Mouse (Mus musculus) lung, embryonic 14.5 days (tissue): ENCODE data around the gene Fntb. TPM values are rescaled to one million over a fixed set of nuclear protein-coding genes. Genes with fewer than 3 reads are reported as not detected.
A peak's percentile ranks its signal among the peaks of the same experiment; 100 is the strongest.

Experiments
- ATAC-seq: fragments of 200-750 bp; cut with Nextera tagmentation; 2 replicates; pipeline ENCODE4 v1.8.0; 2017; ENCODE audit warnings: mild to moderate bottlenecking, moderate TSS enrichment, moderate library complexity; ENCODE audit not compliant: insufficient read depth
- DNase-seq: peaks from one replicate; pipeline ENCODE4 v3.0.0-alpha.2; 2015
- H3K27ac ChIP-seq: fragments of 300-500 bp; sonication (generic); 2 replicates; pipeline ENCODE4 v1.5.1; 2014; ENCODE audit warnings: low read depth, mild to moderate bottlenecking, moderate library complexity
- H3K27me3 ChIP-seq: fragments of 300-500 bp; sonication (generic); 2 replicates; pipeline ENCODE4 v1.6.1; 2014; ENCODE audit warnings: low read length, control low read depth; ENCODE audit not compliant: insufficient read depth
- H3K36me3 ChIP-seq: fragments of 300-500 bp; sonication (generic); 2 replicates; pipeline ENCODE4 v1.6.1; 2014; ENCODE audit warnings: control low read depth; ENCODE audit not compliant: insufficient read depth
- H3K4me1 ChIP-seq: fragments of 300-500 bp; sonication (generic); 2 replicates; pipeline ENCODE4 v1.6.1; 2014; ENCODE audit warnings: antibody characterized with exemption, control low read depth; ENCODE audit not compliant: insufficient read depth
- H3K4me2 ChIP-seq: fragments of 300-500 bp; sonication (generic); 2 replicates; pipeline ENCODE4 v1.6.1; 2014; ENCODE audit warnings: mild to moderate bottlenecking
- H3K4me3 ChIP-seq: fragments of 300-500 bp; sonication (generic); 2 replicates; pipeline ENCODE4 v1.5.1; 2014; ENCODE audit warnings: low read depth, low read length
- H3K9ac ChIP-seq: fragments of 300-500 bp; sonication (generic); 2 replicates; pipeline ENCODE4 v1.6.1; 2014
- H3K9me3 ChIP-seq: fragments of 300-500 bp; sonication (generic); 2 replicates; pipeline ENCODE4 v1.6.1; 2016; ENCODE audit warnings: low read depth, low read length, control low read depth
- CTCF ChIP-seq: IDR thresholded peaks from 2 replicates; pipeline ENCODE4 v1.5.1; 2016; ENCODE audit warnings: antibody characterized with exemption, low read depth
- WGBS: fragments of 180-500 bp; shearing (Covaris S2); extraction: QIAGEN DNeasy Blood & Tissue Kit; methylation state at CpG from one replicate; pipeline ENCODE4 v1.1.7; 2014; 5-methylcytosine and 5-hydroxymethylcytosine counted together
- polyA plus RNA-seq: library from polyadenylated mRNA; unstranded; fragments of >200 nt; fragmentation: Nextera tagmentation; extraction: Ambion mirVana; gene quantifications from 2 replicates; pipeline ENCODE4 v1.2.1, GENCODE M21; 2014

Fntb gene
- polyA plus RNA-seq, 1 experiment from 2014 or later = 48.4 TPM

DNA sequence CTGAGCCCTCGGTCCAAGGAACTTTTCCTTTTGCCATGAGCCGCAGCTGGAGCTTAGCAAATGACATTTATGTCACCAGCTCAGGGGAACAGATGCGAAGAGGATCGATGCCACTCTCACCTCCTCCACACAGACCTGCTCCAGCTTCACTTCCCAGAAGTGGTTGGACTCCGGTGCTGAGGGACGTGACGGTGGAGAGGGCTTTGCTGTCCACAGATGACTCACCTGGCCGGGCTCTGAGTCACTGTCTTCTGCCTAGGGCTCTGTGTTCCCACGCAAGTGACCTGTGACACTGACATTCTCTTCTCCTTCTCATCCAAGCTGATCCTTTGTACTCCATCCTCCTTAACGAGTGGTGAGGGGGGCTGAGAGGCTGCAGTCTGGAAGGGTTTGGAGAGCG is 98.3 kb downstream of the Fntb start:
- H3K4me3 ChIP-seq = no peak overlapping the region
- no peak overlapping the region for H3K4me2 ChIP-seq
- H3K9me3 ChIP-seq = no peaks in the 10 kb centered on the region
- H3K27me3 ChIP-seq = no peaks in the 10 kb centered on the region
- no peak overlapping the region for H3K9ac ChIP-seq
- no peaks in the 10 kb centered on the region for H3K4me1 ChIP-seq
- no peak overlapping the region for H3K27ac ChIP-seq
- peaks cover 9% of the 10 kb centered on the region; the same call in 1 of the 2 replicates for H3K36me3 ChIP-seq
- whole genome bisulfite sequencing = 80% methylated on average over 11 of the region's 11 CpGs
- DNase-seq = no peak
- ATAC-seq = no peak
- TF ChIP-seq CTCF = no peak

GRCm38 (mm10) chr12:76865266-76865665 is 99.9 kb downstream of the Fntb start:
- DNase-seq (no peak), ATAC-seq (no peak)
- Histone ChIP-seq H3K27ac (no peak overlapping the region), H3K27me3 (no peaks in the 10 kb centered on the region), H3K4me1 (no peaks in the 10 kb centered on the region), H3K36me3 (peaks cover 9% of the 10 kb centered on the region; the same call in 1 of the 2 replicates), H3K4me3 (no peak overlapping the region), H3K9me3 (no peaks in the 10 kb centered on the region), H3K4me2 (no peak overlapping the region), H3K9ac (no peak overlapping the region)
- TF ChIP-seq CTCF = no peak
- 81% methylated on average over 13 of the region's 13 CpGs for WGBS

GRCm38 (mm10) chr12:76867586-76868280 is 102.3 kb downstream of the Fntb start:
- ATAC-seq (peak; percentile 76), DNase-seq (peak; percentile 26)
- Histone ChIP-seq H3K9ac (no peak overlapping the region), H3K27me3 (no peaks in the 10 kb centered on the region), H3K4me3 (no peak overlapping the region), H3K4me2 (no peak overlapping the region), H3K4me1 (no peaks in the 10 kb centered on the region), H3K27ac (no peak overlapping the region; the same call in 1 of the 2 replicates), H3K9me3 (no peaks in the 10 kb centered on the region), H3K36me3 (peaks cover 5% of the 10 kb centered on the region; the same call in 1 of the 2 replicates)
- no peak for TF ChIP-seq CTCF
- WGBS = 55% methylated on average over 10 of the region's 10 CpGs

DNA sequence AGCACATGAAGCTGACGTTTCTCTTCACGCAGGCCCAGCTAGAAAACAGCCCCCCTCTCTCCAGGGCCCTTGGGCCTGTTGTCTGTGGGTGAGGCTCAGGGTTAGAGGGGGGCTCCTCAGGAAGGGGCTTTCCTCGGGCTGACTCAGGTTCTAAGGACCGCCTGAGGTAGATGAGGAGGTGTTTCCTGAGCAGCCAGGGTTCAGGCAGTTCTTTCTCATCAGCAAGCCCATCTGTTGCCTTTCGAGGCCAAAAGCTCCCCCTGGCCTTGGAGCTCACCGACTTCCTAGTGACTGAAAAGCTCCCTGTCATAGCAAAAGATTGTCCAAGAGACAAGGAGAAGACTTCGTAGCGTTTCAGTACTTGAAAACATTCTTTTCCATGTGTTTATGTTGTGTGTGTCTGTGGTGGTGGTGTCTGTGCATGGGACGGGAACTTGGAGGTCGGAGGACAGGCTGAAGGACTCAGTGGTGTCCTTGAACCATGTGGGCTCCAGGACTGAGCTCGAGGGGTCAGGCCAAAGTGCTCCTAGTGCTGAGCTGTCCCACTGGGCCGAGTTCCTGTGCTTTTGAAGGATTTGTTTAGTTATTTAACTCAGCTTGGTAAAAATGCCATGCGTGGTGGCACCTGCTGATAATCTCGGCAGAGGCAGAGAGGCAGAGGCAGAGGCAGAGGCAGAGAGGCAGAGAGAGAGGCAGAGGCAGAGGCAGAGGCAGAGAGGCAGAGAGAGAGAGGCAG is 103.2 kb downstream of the Fntb start:
- no peak overlapping the region for H3K9ac ChIP-seq
- H3K4me3 ChIP-seq = no peak overlapping the region
- DNase-seq (no peak), ATAC-seq (no peak)
- H3K27me3 ChIP-seq = no peaks in the 10 kb centered on the region
- H3K4me1 ChIP-seq = no peaks in the 10 kb centered on the region
- H3K9me3 ChIP-seq = no peaks in the 10 kb centered on the region
- 60% methylated on average over 14 of the region's 14 CpGs for WGBS
- no peak overlapping the region for H3K27ac ChIP-seq
- no peak overlapping the region for H3K4me2 ChIP-seq
- TF ChIP-seq CTCF = no peak
- H3K36me3 ChIP-seq = peaks cover 8% of the 10 kb centered on the region; the same call in 1 of the 2 replicates

DNA sequence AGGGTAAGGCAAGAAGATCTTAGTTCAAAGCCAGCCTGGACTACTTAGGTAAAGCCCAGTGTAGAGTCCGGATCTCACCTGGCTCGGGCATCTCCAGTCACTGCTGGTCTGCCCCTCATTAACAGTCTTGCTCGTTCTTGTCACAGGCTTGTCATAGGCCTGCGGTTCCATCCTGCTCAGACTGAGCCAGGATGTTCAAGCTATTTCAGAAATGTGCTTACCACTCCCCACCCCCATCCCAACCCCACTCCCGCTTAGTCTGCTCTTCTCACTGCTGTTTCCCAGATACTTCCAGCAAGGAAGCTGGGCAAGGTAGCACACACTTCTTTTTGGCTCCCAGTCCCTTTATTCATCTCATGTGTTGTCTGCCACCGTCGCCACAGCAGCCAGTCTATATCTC is 104.2 kb downstream of the Fntb start:
- no peak for TF ChIP-seq CTCF
- H3K4me2 ChIP-seq = no peak overlapping the region
- H3K9ac ChIP-seq = no peak overlapping the region
- no peak overlapping the region for H3K4me3 ChIP-seq
- WGBS = 84% methylated on average over 7 of the region's 7 CpGs
- ATAC-seq = no peak
- no peak overlapping the region for H3K27ac ChIP-seq
- no peaks in the 10 kb centered on the region for H3K4me1 ChIP-seq
- H3K9me3 ChIP-seq = no peaks in the 10 kb centered on the region
- H3K36me3 ChIP-seq = peaks cover 14% of the 10 kb centered on the region; the same call in 1 of the 2 replicates
- no peak for DNase-seq
- no peaks in the 10 kb centered on the region for H3K27me3 ChIP-seq

- TF ChIP-seq CTCF = no peak
- H3K4me1 ChIP-seq = no peaks in the 10 kb centered on the region
- no peaks in the 10 kb centered on the region for H3K9me3 ChIP-seq
- H3K4me2 ChIP-seq = no peak overlapping the region
- H3K36me3 ChIP-seq = peaks cover 19% of the 10 kb centered on the region; the same call in 1 of the 2 replicates
- ATAC-seq (no peak), DNase-seq (no peak)
- H3K27me3 ChIP-seq = no peaks in the 10 kb centered on the region
- H3K27ac ChIP-seq = no peak overlapping the region
- 78% methylated on average over 7 of the region's 7 CpGs for WGBS
- H3K4me3 ChIP-seq = no peak overlapping the region
- H3K9ac ChIP-seq = no peak overlapping the region
These were observed 107.5 kb downstream of the Fntb start for GRCm38 (mm10) chr12:76872767-76873316.

DNA sequence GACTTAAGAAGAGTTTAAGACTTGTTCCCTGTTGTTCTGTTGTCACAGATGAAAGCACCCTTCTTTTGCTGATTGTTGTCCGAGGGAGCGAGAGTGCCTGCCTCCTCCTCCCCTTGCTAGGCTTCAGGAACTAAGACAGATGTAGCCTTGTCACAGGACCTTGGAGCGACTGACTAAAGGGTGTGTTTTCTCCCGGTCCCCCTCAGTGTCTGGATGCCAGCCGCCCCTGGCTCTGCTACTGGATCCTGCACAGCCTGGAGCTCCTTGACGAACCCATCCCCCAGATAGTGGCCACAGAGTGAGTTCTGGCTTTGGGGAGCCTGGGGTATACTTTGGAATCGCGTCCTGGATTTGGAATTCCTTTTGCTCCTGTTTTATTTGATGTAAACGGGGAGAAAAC is 109.4 kb downstream of the Fntb start:
- Histone ChIP-seq H3K36me3 (peaks cover 19% of the 10 kb centered on the region; the same call in 1 of the 2 replicates), H3K27me3 (no peaks in the 10 kb centered on the region), H3K4me1 (no peaks in the 10 kb centered on the region), H3K4me3 (no peak overlapping the region), H3K4me2 (no peak overlapping the region), H3K9me3 (no peaks in the 10 kb centered on the region), H3K27ac (no peak overlapping the region), H3K9ac (no peak overlapping the region)
- ATAC-seq (no peak), DNase-seq (no peak)
- 51% methylated on average over 9 of the region's 9 CpGs for WGBS
- no peak for TF ChIP-seq CTCF
